Mouse (Mus musculus): Measurements from ENCODE around the gene Ddi2. TPM values are rescaled to one million over a fixed set of nuclear protein-coding genes. Genes with fewer than 3 reads are reported as not detected.

The Ddi2 gene
- polyA plus RNA-seq, 1 experiment from 2014 or later, result 22.5 TPM

DNA sequence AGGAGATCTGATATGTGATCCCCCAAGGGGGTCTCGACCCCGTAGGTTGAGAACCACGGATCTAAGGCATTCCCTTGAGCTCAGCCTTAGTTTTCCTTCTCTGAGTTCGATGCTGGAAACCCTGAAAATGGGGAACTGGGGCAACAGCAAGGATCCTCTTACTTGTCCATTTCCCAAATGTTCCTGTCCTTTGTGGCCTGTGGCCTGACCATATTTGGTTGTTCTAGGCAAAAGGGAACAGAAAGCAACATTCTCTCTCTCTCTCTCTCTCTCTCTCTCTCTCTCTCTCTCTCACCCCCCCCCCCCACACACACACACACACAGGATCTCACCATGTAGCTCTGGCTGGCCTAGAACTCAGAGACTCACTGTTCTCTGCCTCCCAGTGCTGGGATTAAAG is 13.6 kb upstream of the Ddi2 start:
- 67% methylated on average over 4 of the region's 4 CpGs for WGBS
- no peaks in the 10 kb centered on the region for H3K36me3 ChIP-seq

DNA sequence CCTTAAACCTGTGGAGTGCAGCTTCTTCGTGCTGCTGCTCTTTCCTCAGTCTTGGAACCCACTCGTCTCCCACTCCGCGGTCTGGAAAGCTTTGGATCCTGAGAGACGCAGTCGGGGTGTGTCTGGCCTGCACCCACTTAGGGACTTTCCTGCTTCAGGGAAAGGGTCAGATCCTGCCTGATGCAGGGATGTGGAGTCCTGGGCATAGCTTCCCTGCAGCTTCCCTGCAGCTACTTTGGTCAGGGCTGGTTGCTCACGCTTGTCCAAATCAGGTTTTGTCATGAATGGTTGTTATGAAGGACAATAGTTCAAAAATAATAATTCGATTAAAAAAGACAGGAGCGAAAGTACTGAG is 12.0 kb upstream of the Ddi2 start:
- no peak for ATAC-seq (ENCODE audit: insufficient number of reproducible peaks, low FRiP score, low TSS enrichment, low read depth)
- WGBS, result 27% methylated on average over 9 of the region's 9 CpGs
- no peaks in the 10 kb centered on the region for H3K36me3 ChIP-seq
- peak overlapping the region; percentile 42 for H3K4me3 ChIP-seq
- peak overlapping the region; percentile 57; the same call in 1 of the 2 replicates for H3K27ac ChIP-seq
- H3K9ac ChIP-seq, result no peak overlapping the region
- no peaks in the 10 kb centered on the region for H3K9me3 ChIP-seq
- peak overlapping the region; percentile 61 for H3K4me2 ChIP-seq
- H3K4me1 ChIP-seq, result peaks cover 11% of the 10 kb centered on the region
- no peaks in the 10 kb centered on the region for H3K27me3 ChIP-seq

More for the DNA sequence above, 13.6 kb upstream of the Ddi2 start:
- ATAC-seq (ENCODE audit: insufficient number of reproducible peaks, low FRiP score, low TSS enrichment, low read depth), result no peak
- Histone ChIP-seq H3K4me3 (no peak overlapping the region), H3K4me2 (no peak overlapping the region), H3K9ac (no peak overlapping the region), H3K27me3 (no peaks in the 10 kb centered on the region), H3K9me3 (no peaks in the 10 kb centered on the region), H3K27ac (no peak overlapping the region), H3K4me1 (peaks cover 13% of the 10 kb centered on the region)

DNA sequence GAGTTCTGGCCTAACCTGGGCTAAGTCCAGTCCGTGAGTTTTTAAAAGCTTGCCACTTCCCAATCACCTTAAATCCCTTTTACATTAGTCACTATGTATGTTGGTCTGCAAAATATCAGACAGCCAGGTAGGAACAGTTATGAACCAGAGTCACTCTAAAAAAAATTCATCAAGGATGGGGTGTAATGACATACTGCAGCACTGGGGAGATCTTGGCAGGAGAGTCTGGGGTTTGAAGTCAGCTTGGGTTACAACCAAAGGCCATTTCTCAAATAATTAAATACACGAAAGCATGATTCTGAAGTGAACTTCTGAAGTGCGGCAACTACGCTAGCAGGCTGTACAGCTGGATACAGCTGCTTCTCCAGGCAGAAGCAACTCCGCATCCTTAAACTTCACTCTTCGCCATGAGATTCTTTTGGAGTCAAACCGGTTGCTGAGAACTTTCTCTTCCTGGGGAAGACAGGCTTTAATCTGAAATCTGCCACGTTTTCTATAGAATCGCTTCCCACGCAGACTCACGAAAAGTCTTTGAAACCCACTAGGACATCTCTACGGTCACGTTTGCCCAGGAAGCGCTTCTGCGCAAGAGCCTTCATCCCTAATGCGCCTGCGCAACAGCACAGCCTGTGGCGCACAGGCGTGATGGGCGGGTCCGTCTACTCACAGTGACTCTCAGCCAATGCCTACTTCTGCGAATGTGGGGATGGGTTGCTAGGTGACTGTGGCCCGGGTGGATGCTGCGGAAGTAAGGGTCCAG is 11.4 kb upstream of the Ddi2 start:
- Histone ChIP-seq H3K27me3 (no peaks in the 10 kb centered on the region), H3K27ac (peak overlapping the region; percentile 79), H3K4me2 (peak overlapping the region; percentile 61), H3K9me3 (no peaks in the 10 kb centered on the region), H3K4me1 (peaks cover 11% of the 10 kb centered on the region), H3K36me3 (no peaks in the 10 kb centered on the region), H3K4me3 (peak overlapping the region; percentile 42), H3K9ac (peak overlapping the region; percentile 40; the same call in 1 of the 2 replicates)
- peak; percentile 89 for ATAC-seq (ENCODE audit: insufficient number of reproducible peaks, low FRiP score, low TSS enrichment, low read depth)
- 7% methylated on average over 24 of the region's 24 CpGs for WGBS

DNA sequence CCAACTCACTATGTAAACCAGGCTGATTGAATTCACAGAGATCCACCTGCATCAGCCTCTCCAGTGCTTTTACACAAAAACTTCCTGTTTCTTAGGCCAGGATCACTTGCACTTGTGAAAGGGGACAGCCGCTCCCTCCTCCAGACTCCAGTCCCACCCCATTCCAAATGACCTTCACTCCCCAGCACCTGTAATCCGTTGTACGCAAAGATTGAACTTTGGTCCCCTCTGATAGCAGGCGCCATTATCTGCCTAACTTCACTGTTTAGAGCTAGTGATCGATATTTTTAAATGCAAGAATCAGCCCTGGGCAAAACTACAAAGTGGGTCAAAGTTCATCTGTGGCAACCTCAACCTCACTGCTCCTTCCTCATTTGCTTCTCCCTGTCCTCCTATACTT is 8.5 kb upstream of the Ddi2 start:
- Histone ChIP-seq H3K9me3 (no peaks in the 10 kb centered on the region), H3K4me1 (peaks cover 11% of the 10 kb centered on the region), H3K27ac (no peak overlapping the region), H3K27me3 (no peaks in the 10 kb centered on the region), H3K4me2 (no peak overlapping the region), H3K9ac (no peak overlapping the region), H3K36me3 (no peaks in the 10 kb centered on the region), H3K4me3 (no peak overlapping the region)
- no peak for ATAC-seq (ENCODE audit: insufficient number of reproducible peaks, low FRiP score, low TSS enrichment, low read depth)
- WGBS, result 78% methylated on average over 5 of the region's 5 CpGs

DNA sequence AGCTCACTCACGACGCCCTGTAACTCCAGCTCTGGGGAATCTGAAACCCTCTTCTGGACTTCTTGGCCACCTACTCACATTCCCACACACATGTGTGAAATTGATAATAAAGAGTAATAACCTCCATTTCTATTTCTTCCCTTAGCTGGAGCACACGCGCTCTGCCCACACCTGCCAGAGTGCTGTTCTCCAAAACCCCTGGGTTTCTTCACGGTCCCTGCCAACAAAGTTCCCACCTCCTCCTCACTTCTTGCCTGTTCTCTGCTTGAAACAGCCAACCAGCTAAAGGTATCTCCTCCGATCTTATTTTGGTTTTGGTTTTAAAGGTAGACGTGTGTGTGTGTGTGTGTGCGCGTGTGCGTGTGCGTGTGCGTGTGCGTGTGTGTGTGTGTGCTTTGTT is 7.2 kb upstream of the Ddi2 start:
- H3K27ac ChIP-seq, result no peak overlapping the region
- no peak for ATAC-seq (ENCODE audit: insufficient number of reproducible peaks, low FRiP score, low TSS enrichment, low read depth)
- H3K4me3 ChIP-seq, result no peak overlapping the region
- H3K4me2 ChIP-seq, result no peak overlapping the region
- H3K9ac ChIP-seq, result no peak overlapping the region
- H3K4me1 ChIP-seq, result peaks cover 11% of the 10 kb centered on the region
- H3K27me3 ChIP-seq, result no peaks in the 10 kb centered on the region
- no peaks in the 10 kb centered on the region for H3K36me3 ChIP-seq
- 83% methylated on average over 13 of the region's 13 CpGs for WGBS
- no peaks in the 10 kb centered on the region for H3K9me3 ChIP-seq

DNA sequence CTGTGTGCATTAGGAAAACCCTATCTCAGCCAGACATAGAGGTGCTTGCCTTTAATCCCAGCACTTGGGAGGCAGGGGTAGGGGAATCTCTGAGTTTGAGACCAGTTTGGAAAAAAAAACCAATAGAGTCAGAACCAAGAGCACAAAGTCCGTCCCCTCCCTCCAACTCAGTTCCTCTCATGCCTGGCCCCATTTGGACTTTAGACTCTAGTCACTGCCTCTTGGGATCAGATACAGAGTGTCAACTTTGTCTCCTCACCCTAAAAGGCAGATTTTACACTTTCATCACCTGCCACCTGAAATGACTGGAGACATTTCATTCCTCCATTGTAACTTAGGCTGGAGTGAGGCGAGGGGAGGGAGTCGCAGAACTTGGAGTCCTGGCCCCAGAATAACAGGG is 6.0 kb upstream of the Ddi2 start:
- Histone ChIP-seq H3K4me1 (peaks cover 2% of the 10 kb centered on the region; the same call in 1 of the 2 replicates), H3K36me3 (no peaks in the 10 kb centered on the region), H3K4me2 (no peak overlapping the region), H3K9ac (no peak overlapping the region), H3K27me3 (no peaks in the 10 kb centered on the region), H3K27ac (no peak overlapping the region), H3K9me3 (no peaks in the 10 kb centered on the region), H3K4me3 (no peak overlapping the region)
- ATAC-seq (ENCODE audit: insufficient number of reproducible peaks, low FRiP score, low TSS enrichment, low read depth), result no peak
- 74% methylated on average over 3 of the region's 3 CpGs for WGBS

DNA sequence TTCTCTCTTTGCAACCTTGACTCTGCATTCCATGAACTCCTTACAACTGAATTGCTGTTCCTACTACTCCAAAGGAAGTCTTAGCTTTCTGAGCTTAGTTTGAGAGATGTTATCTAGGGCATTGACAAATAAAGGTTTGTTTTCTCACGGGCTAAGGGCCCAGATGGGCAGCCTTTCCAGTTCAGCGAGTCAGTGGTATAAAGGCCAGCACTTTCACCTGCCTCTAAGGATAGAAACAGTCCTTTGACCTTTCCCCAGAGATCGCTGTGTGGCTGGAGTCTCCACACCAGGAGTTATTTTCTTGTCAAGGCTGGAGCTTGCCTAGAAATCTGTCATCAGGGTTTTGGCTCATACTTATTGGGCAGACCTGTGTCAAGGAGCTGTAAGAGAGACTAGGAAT is 2.5 kb upstream of the Ddi2 start:
- H3K9ac ChIP-seq, result no peak overlapping the region
- ATAC-seq (ENCODE audit: insufficient number of reproducible peaks, low FRiP score, low TSS enrichment, low read depth), result no peak
- WGBS, result 47% methylated on average over 3 of the region's 3 CpGs

DNA sequence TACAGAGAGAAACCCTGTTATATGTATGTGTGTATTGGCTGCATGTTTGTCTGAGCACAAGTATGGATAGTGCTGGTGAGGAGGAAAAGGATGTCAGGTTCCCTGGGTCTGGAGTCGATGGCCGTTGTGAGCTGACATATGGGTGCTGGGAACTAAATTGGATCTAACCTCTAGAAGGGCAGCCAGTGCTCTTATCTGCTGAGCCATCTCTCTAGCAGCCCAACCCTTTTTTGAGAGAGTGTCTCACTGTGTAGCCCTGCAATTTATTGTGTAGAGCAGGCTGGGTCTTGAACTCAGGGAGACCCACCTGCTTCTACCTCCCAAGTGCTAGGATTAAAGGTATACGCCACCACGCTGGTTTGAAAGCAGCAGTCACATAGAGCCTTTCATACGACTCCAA is 2.1 kb upstream of the Ddi2 start:
- H3K36me3 ChIP-seq, result no peaks in the 10 kb centered on the region
- no peaks in the 10 kb centered on the region for H3K27me3 ChIP-seq
- H3K4me1 ChIP-seq, result peaks cover 12% of the 10 kb centered on the region
- no peak for ATAC-seq (ENCODE audit: insufficient number of reproducible peaks, low FRiP score, low TSS enrichment, low read depth)
- H3K4me3 ChIP-seq, result no peak overlapping the region
- no peak overlapping the region for H3K27ac ChIP-seq
- no peak overlapping the region for H3K9ac ChIP-seq
- no peaks in the 10 kb centered on the region for H3K9me3 ChIP-seq
- H3K4me2 ChIP-seq, result no peak overlapping the region
- WGBS, result 80% methylated on average over 5 of the region's 5 CpGs

More for the DNA sequence above, 2.5 kb upstream of the Ddi2 start:
- Histone ChIP-seq H3K4me1 (peaks cover 12% of the 10 kb centered on the region), H3K9me3 (no peaks in the 10 kb centered on the region), H3K27ac (no peak overlapping the region), H3K36me3 (no peaks in the 10 kb centered on the region), H3K4me2 (no peak overlapping the region), H3K27me3 (no peaks in the 10 kb centered on the region), H3K4me3 (no peak overlapping the region)

DNA sequence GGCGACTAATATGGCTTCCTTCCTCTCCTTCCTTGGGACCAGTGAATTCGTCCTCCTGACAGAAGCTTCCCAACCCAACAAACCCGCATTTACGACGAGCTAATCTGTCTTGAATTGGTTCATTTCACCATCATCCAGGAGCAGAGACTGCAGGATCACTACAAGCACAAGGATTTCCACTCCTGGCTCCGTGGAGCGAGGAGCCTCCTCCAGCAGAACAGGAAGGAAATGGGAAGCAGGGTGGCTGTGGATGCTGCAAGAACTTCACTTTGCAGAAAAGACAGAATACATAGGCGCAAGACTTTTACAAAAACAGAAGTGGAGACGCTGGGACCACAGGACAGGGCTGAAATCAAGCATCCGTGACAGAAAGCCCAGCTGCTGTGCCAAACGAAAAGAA is 1.4 kb upstream of the Ddi2 start:
- Histone ChIP-seq H3K9ac (no peak overlapping the region), H3K4me2 (no peak overlapping the region), H3K4me1 (peaks cover 14% of the 10 kb centered on the region), H3K36me3 (0 out of 2 replicates have a peak, but pooled peaks cover 3% of the 10 kb centered on the region), H3K4me3 (no peak overlapping the region), H3K9me3 (no peaks in the 10 kb centered on the region), H3K27me3 (no peaks in the 10 kb centered on the region), H3K27ac (no peak overlapping the region)
- 57% methylated on average over 11 of the region's 11 CpGs for WGBS
- no peak for ATAC-seq (ENCODE audit: insufficient number of reproducible peaks, low FRiP score, low TSS enrichment, low read depth)

DNA sequence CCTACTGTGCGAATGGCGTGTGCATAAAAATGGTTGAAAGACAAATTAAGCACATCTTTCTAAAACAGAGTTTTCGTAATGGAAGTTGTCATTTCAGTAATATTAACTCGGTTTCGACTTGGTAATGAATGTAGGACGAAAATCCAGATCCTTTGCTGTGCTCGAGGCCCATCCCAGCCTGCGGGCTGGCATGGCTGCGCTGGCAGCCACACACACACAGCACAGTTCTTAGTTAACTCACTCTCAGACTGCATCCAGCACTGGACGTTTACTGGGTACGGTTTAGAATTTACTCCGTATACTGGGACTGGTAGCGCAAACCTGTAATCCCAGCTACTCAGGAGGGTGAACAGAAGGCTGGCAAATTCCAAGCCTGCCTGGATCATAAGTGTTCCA is 452 bp upstream of the Ddi2 start:
- Histone ChIP-seq H3K27ac (peak overlapping the region; percentile 96), H3K9ac (peak overlapping the region; percentile 95), H3K9me3 (no peaks in the 10 kb centered on the region), H3K27me3 (no peaks in the 10 kb centered on the region), H3K36me3 (0 out of 2 replicates have a peak, but pooled peaks cover 3% of the 10 kb centered on the region), H3K4me3 (peak overlapping the region; percentile 97), H3K4me2 (peak overlapping the region; percentile 67), H3K4me1 (peaks cover 16% of the 10 kb centered on the region)
- no peak; the same call in 1 of the 2 replicates for ATAC-seq (ENCODE audit: insufficient number of reproducible peaks, low FRiP score, low TSS enrichment, low read depth)
- 4% methylated on average over 13 of the region's 13 CpGs for WGBS

DNA sequence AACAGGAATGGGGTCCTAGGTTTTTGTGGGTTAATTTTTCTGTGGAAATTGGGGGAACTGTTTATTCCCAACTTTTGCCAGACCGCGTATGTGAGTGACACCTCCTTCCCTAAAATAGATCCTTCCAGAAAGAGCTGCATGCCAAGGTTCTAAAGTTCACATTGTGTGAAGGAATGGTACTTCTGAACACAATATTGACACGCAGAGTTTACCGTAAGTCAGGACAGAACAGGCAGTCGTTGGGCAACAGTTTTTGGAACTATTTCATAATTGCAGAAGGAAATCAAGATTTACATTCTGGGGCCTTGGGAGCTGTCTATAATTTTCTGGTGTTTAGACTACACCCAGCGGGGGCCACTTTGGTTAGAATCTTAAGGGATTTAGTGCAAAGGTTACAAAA is 1.3 kb downstream of the Ddi2 start:
- peak overlapping the region; percentile 67 for H3K4me2 ChIP-seq
- H3K36me3 ChIP-seq, result 0 out of 2 replicates have a peak, but pooled peaks cover 5% of the 10 kb centered on the region
- peak overlapping the region; percentile 54; the same call in 1 of the 2 replicates for H3K27ac ChIP-seq
- H3K27me3 ChIP-seq, result no peaks in the 10 kb centered on the region
- ATAC-seq (ENCODE audit: insufficient number of reproducible peaks, low FRiP score, low TSS enrichment, low read depth), result no peak
- 52% methylated on average over 6 of the region's 6 CpGs for WGBS
- no peaks in the 10 kb centered on the region for H3K9me3 ChIP-seq
- H3K4me3 ChIP-seq, result peak overlapping the region; percentile 97
- no peak overlapping the region for H3K9ac ChIP-seq
- H3K4me1 ChIP-seq, result peaks cover 16% of the 10 kb centered on the region

DNA sequence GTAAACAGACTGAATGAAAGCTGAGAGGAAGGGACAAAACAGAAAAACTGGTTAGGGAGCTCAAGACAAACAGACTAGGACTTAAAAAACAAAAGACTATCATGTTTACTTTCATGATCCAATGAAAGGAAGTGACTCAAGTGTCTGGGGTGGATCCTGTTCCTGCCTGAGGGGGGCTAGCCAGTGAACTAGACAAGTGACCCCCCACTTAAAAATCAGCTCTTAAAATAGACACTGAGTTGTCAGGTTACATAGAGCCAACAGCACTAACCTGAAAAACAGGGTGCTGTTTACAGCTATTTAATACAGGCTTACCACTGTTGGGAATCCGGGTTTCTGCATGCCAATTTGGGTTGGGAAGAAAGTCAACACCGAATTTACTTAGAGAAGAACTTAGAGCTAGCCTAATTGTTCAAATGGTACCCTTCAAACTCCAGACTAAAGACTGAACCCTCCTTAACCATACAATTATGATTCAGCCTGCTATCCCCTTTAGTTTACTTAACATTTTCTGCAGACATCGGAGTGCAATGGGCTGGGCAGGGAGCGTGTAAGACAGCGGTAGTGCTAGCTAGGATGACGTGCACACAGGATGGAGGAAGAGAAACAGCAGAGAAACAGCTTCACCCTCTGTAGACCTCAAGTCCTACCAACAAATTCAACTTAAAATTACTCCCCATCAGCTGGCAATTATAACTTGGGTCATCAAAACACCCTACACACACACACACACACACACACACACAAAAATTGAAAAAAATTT is 2.3 kb downstream of the Ddi2 start:
- Histone ChIP-seq H3K4me3 (no peak overlapping the region), H3K27ac (no peak overlapping the region; the same call in 1 of the 2 replicates), H3K27me3 (no peaks in the 10 kb centered on the region), H3K4me2 (peak overlapping the region; percentile 67; the same call in 1 of the 2 replicates), H3K9ac (0 out of 2 replicates have a peak overlapping the region, but pooled peaks have one; percentile 7), H3K36me3 (0 out of 2 replicates have a peak, but pooled peaks cover 6% of the 10 kb centered on the region), H3K9me3 (no peaks in the 10 kb centered on the region), H3K4me1 (peaks cover 16% of the 10 kb centered on the region)
- 72% methylated on average over 6 of the region's 6 CpGs for WGBS
- no peak for ATAC-seq (ENCODE audit: insufficient number of reproducible peaks, low FRiP score, low TSS enrichment, low read depth)
